Mouse (Mus musculus): ENCODE data around the gene Dnah6. TPM values are rescaled to one million over a fixed set of nuclear protein-coding genes. Genes with fewer than 3 reads are reported as not detected.

The Dnah6 gene
- total and polyA plus RNA-seq, 2 experiments from 2014 or later, result 0.22 to 2.2 TPM

GRCm38 (mm10) chr6:73249049-73249422 lies 27.6 kb upstream of the Dnah6 start:
- H3K27me3 ChIP-seq (ENCODE audit: insufficient read depth, low read length), result no peaks in the 10 kb centered on the region
- DNase-seq (ENCODE audit: low spot score) (peak; percentile 35), ATAC-seq (ENCODE audit: low FRiP score) (peak; percentile 35)
- H3K4me1 ChIP-seq (ENCODE audit: insufficient read depth, low read length), result peaks cover 11% of the 10 kb centered on the region
- H3K9me3 ChIP-seq (ENCODE audit: low read length), result no peaks in the 10 kb centered on the region
- H3K4me3 ChIP-seq (ENCODE audit: low read depth, low read length), result peak overlapping the region; percentile 94
- peak overlapping the region; percentile 75 for H3K4me2 ChIP-seq (ENCODE audit: low read depth, low read length, poor library complexity, severe bottlenecking)
- no peaks in the 10 kb centered on the region for H3K36me3 ChIP-seq (ENCODE audit: insufficient read depth, low read length)
- H3K27ac ChIP-seq (ENCODE audit: low read depth, low read length), result peak overlapping the region; percentile 82; the same call in 1 of the 2 replicates
- WGBS, result 5% methylated on average over 12 of the region's 12 CpGs
- no peak for TF ChIP-seq CTCF (IDR thresholded peaks at IDR 0.05)
- H3K9ac ChIP-seq (replicated peaks; ENCODE audit: low read length, poor library complexity, severe bottlenecking), result peak overlapping the region; percentile 95

- 1% methylated on average over 57 of the region's 58 CpGs for WGBS
- Histone ChIP-seq H3K27ac (ENCODE audit: low read depth, low read length) (peak within 1 kb of the TSS; percentile 82), H3K27me3 (ENCODE audit: insufficient read depth, low read length) (no peaks in the 10 kb centered on the region), H3K4me3 (ENCODE audit: low read depth, low read length) (peak within 1 kb of the TSS; percentile 94), H3K9ac (replicated peaks; ENCODE audit: low read length, poor library complexity, severe bottlenecking) (peak within 1 kb of the TSS; percentile 95), H3K4me2 (ENCODE audit: low read depth, low read length, poor library complexity, severe bottlenecking) (peak within 1 kb of the TSS; percentile 75), H3K9me3 (ENCODE audit: low read length) (no peaks in the 10 kb centered on the region), H3K36me3 (ENCODE audit: insufficient read depth, low read length) (no peaks in the 10 kb centered on the region), H3K4me1 (ENCODE audit: insufficient read depth, low read length) (peaks cover 11% of the 10 kb centered on the region)
- no peak for TF ChIP-seq CTCF (IDR thresholded peaks at IDR 0.05)
- ATAC-seq (ENCODE audit: low FRiP score) (peak; percentile 94), DNase-seq (ENCODE audit: low spot score) (peak; percentile 92)
Observed at GRCm38 (mm10) chr6:73248237-73249048, 27.0 kb upstream of the Dnah6 start, which contains the start of gene Suclg1. Suclg1 (plus strand) TSS chr6:73248382.

- peak; percentile 32 for DNase-seq (ENCODE audit: low spot score)
- no peak for ATAC-seq (ENCODE audit: low FRiP score)
- Histone ChIP-seq H3K9me3 (ENCODE audit: low read length) (no peaks in the 10 kb centered on the region), H3K9ac (replicated peaks; ENCODE audit: low read length, poor library complexity, severe bottlenecking) (no peak overlapping the region), H3K36me3 (ENCODE audit: insufficient read depth, low read length) (no peaks in the 10 kb centered on the region), H3K27ac (ENCODE audit: low read depth, low read length) (no peak overlapping the region), H3K4me2 (ENCODE audit: low read depth, low read length, poor library complexity, severe bottlenecking) (peak overlapping the region; percentile 75), H3K4me3 (ENCODE audit: low read depth, low read length) (peak overlapping the region; percentile 94), H3K4me1 (ENCODE audit: insufficient read depth, low read length) (peaks cover 11% of the 10 kb centered on the region), H3K27me3 (ENCODE audit: insufficient read depth, low read length) (no peaks in the 10 kb centered on the region)
- WGBS, result 42% methylated on average over 4 of the region's 4 CpGs
- peak; percentile 81 for TF ChIP-seq CTCF (IDR thresholded peaks at IDR 0.05)
Observed at GRCm38 (mm10) chr6:73247452-73247851, 26.0 kb upstream of the Dnah6 start.

GRCm38 (mm10) chr6:73246821-73247220 lies 25.4 kb upstream of the Dnah6 start:
- 79% methylated on average over 2 of the region's 2 CpGs for WGBS
- no peaks in the 10 kb centered on the region for H3K9me3 ChIP-seq (ENCODE audit: low read length)
- H3K9ac ChIP-seq (replicated peaks; ENCODE audit: low read length, poor library complexity, severe bottlenecking), result no peak overlapping the region
- no peaks in the 10 kb centered on the region for H3K27me3 ChIP-seq (ENCODE audit: insufficient read depth, low read length)
- TF ChIP-seq CTCF (IDR thresholded peaks at IDR 0.05), result no peak
- H3K4me3 ChIP-seq (ENCODE audit: low read depth, low read length), result no peak overlapping the region
- no peaks in the 10 kb centered on the region for H3K36me3 ChIP-seq (ENCODE audit: insufficient read depth, low read length)
- no peak overlapping the region for H3K27ac ChIP-seq (ENCODE audit: low read depth, low read length)
- DNase-seq (ENCODE audit: low spot score) (no peak), ATAC-seq (ENCODE audit: low FRiP score) (no peak)
- peaks cover 11% of the 10 kb centered on the region for H3K4me1 ChIP-seq (ENCODE audit: insufficient read depth, low read length)
- H3K4me2 ChIP-seq (ENCODE audit: low read depth, low read length, poor library complexity, severe bottlenecking), result no peak overlapping the region

- 75% methylated on average over 3 of the region's 3 CpGs for WGBS
- no peak for TF ChIP-seq CTCF (IDR thresholded peaks at IDR 0.05)
- no peak overlapping the region for H3K9ac ChIP-seq (replicated peaks; ENCODE audit: low read length, poor library complexity, severe bottlenecking)
- no peak for ATAC-seq (ENCODE audit: low FRiP score)
- no peaks in the 10 kb centered on the region for H3K36me3 ChIP-seq (ENCODE audit: insufficient read depth, low read length)
- H3K4me3 ChIP-seq (ENCODE audit: low read depth, low read length), result no peak overlapping the region
- H3K27ac ChIP-seq (ENCODE audit: low read depth, low read length), result no peak overlapping the region
- no peaks in the 10 kb centered on the region for H3K9me3 ChIP-seq (ENCODE audit: low read length)
- no peak overlapping the region for H3K4me2 ChIP-seq (ENCODE audit: low read depth, low read length, poor library complexity, severe bottlenecking)
- no peak for DNase-seq (ENCODE audit: low spot score)
- H3K27me3 ChIP-seq (ENCODE audit: insufficient read depth, low read length), result no peaks in the 10 kb centered on the region
- H3K4me1 ChIP-seq (ENCODE audit: insufficient read depth, low read length), result no peaks in the 10 kb centered on the region
Observed at GRCm38 (mm10) chr6:73235650-73236049, 14.2 kb upstream of the Dnah6 start.

GRCm38 (mm10) chr6:73234302-73234900 lies 12.9 kb upstream of the Dnah6 start:
- H3K27ac ChIP-seq (ENCODE audit: low read depth, low read length), result no peak overlapping the region
- no peak for TF ChIP-seq CTCF (IDR thresholded peaks at IDR 0.05)
- no peaks in the 10 kb centered on the region for H3K9me3 ChIP-seq (ENCODE audit: low read length)
- H3K4me2 ChIP-seq (ENCODE audit: low read depth, low read length, poor library complexity, severe bottlenecking), result no peak overlapping the region
- no peak overlapping the region for H3K4me3 ChIP-seq (ENCODE audit: low read depth, low read length)
- WGBS, result 92% methylated on average over 6 of the region's 6 CpGs
- ATAC-seq (ENCODE audit: low FRiP score), result no peak
- H3K27me3 ChIP-seq (ENCODE audit: insufficient read depth, low read length), result no peaks in the 10 kb centered on the region
- peak; percentile 21 for DNase-seq (ENCODE audit: low spot score)
- no peak overlapping the region for H3K9ac ChIP-seq (replicated peaks; ENCODE audit: low read length, poor library complexity, severe bottlenecking)
- H3K4me1 ChIP-seq (ENCODE audit: insufficient read depth, low read length), result no peaks in the 10 kb centered on the region
- no peaks in the 10 kb centered on the region for H3K36me3 ChIP-seq (ENCODE audit: insufficient read depth, low read length)

Measured in midbrain, postnatal 0 days (tissue).